Comparison of ENCODE assay signal across 25 mouse cellular contexts in the genomic region with DNA sequence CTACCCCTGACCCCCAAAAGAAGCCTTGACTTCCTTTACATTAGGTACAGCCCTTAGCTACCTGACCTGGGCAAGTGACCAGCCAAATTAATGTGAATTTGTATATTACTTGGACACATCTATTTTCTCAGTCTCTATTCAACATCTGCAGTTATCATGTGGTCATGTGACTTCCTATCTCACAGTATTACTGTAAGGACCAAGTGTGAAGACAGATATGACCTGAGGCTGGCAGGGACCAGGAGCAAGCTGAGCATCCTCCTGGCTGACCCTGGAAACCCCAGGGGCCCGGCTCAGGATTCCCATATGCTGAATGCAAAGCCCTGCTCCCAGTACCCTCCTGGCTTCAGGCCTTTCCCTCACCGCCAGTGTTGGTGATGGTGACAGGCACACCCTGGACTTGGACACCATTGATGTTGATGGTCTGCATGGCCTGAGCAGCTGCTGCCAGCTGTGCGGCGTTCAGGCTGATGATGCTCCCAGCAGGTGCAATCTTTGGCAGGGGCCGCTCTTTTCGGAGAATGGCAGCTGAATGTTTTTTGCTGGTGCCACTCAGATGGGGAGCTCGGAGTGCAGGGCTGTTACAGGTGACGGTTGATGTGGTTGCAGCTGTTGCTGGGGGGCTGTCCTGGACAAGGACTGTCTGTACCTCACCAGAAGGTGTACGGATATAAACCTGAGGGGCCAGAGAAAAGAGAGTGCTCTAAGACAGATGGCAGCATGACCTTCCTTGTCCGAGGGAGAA. TPM values are rescaled to one million over a fixed set of nuclear protein-coding genes. Genes with fewer than 3 reads are reported as not detected.
DNase-seq lines count a peak whose midpoint lies in the region; ATAC-seq and TF ChIP-seq lines count a peak whose summit lies in the region.
"Had no signal": no experiment of that assay in that cellular context is flagged by ENCODE, and none has a peak within 500 bp of the region (broad histone marks: within the 10 kb centered on the region; RNA-seq: fewer than 3 reads in every experiment).

No protein-coding gene starts in this region.

- peaks cover 98% of the 10 kb centered on the region for H3K36me3 ChIP-seq in G1E (replicated peaks)
- peaks cover 95% of the 10 kb centered on the region for H3K36me3 ChIP-seq in liver, postnatal 0 days (replicated peaks; ENCODE audit: insufficient read depth, low read length)
- H3K36me3 ChIP-seq in midbrain, embryonic 15.5 days (replicated peaks): peaks cover 53% of the 10 kb centered on the region
- peaks cover 94% of the 10 kb centered on the region for H3K36me3 ChIP-seq in forebrain, embryonic 12.5 days (replicated peaks)

- no peak overlapping the region for H3K9ac ChIP-seq in liver, postnatal 0 days (replicated peaks)
- no peak overlapping the region for H3K9ac ChIP-seq in midbrain, embryonic 15.5 days
- H3K9ac ChIP-seq in forebrain, embryonic 12.5 days: no peak overlapping the region
- H3K9ac ChIP-seq: forebrain, embryonic 15.5 days; hindbrain, embryonic 14.5 days; intestine, embryonic 15.5 days; limb, embryonic 12.5 days; lung, embryonic 15.5 days had no signal

- peak overlapping the region; percentile 10; the same call in 1 of the 2 replicates for H3K4me3 ChIP-seq in G1E (ENCODE audit: low read depth, low read length)
- no peak overlapping the region for H3K4me3 ChIP-seq in liver, postnatal 0 days (ENCODE audit: low read depth, low read length)
- H3K4me3 ChIP-seq in midbrain, embryonic 15.5 days: no peak overlapping the region
- H3K4me3 ChIP-seq in forebrain, embryonic 12.5 days (replicated peaks): no peak overlapping the region
- H3K4me3 ChIP-seq: embryonic facial prominence, embryonic 10.5 days; forebrain, embryonic 15.5 days; intestine, embryonic 15.5 days; limb, embryonic 12.5 days; lung, embryonic 15.5 days had no signal

- H3K27ac ChIP-seq in liver, postnatal 0 days (ENCODE audit: low read depth): peak overlapping the region; percentile 66
- H3K27ac ChIP-seq in midbrain, embryonic 15.5 days: no peak overlapping the region
- no peak overlapping the region for H3K27ac ChIP-seq in forebrain, embryonic 12.5 days
- H3K27ac ChIP-seq: embryonic facial prominence, embryonic 10.5 days; forebrain, embryonic 15.5 days; hindbrain, embryonic 14.5 days; limb, embryonic 12.5 days; lung, embryonic 15.5 days; stomach, postnatal 0 days had no signal

- ATAC-seq in G1E (ENCODE audit: extremely low read depth, insufficient number of reproducible peaks, low FRiP score, poor library complexity, severe bottlenecking): no peak
- peak; percentile 34 for ATAC-seq in erythroblast, adult 5-6 weeks (replicated peaks; ENCODE audit: low FRiP score, poor library complexity, severe bottlenecking)
- ATAC-seq in liver, postnatal 0 days: no peak
- no peak for ATAC-seq in midbrain, embryonic 15.5 days (replicated peaks)
- no peak for ATAC-seq in forebrain, embryonic 12.5 days (ENCODE audit: low FRiP score)
- ATAC-seq: forebrain, embryonic 15.5 days had no signal

- H3K9me3 ChIP-seq in G1E (replicated peaks): no peaks in the 10 kb centered on the region
- no peaks in the 10 kb centered on the region for H3K9me3 ChIP-seq in liver, postnatal 0 days (ENCODE audit: low read length)
- no peaks in the 10 kb centered on the region for H3K9me3 ChIP-seq in midbrain, embryonic 15.5 days
- H3K9me3 ChIP-seq in forebrain, embryonic 12.5 days: no peaks in the 10 kb centered on the region
- H3K9me3 ChIP-seq: embryonic facial prominence, embryonic 10.5 days; forebrain, embryonic 15.5 days; intestine, embryonic 15.5 days; limb, embryonic 12.5 days; lung, embryonic 15.5 days had no signal

- H3K27me3 ChIP-seq in G1E (ENCODE audit: insufficient read depth, low read length): no peaks in the 10 kb centered on the region; the same call in 1 of the 2 replicates
- no peaks in the 10 kb centered on the region for H3K27me3 ChIP-seq in liver, postnatal 0 days (ENCODE audit: insufficient read depth, low read length)
- H3K27me3 ChIP-seq in midbrain, embryonic 15.5 days (replicated peaks): no peaks in the 10 kb centered on the region
- H3K27me3 ChIP-seq in forebrain, embryonic 12.5 days: no peaks in the 10 kb centered on the region
- H3K27me3 ChIP-seq: forebrain, embryonic 15.5 days; intestine, embryonic 15.5 days; limb, embryonic 12.5 days; lung, embryonic 15.5 days had no signal

- peaks cover 93% of the 10 kb centered on the region for H3K4me1 ChIP-seq in G1E (ENCODE audit: insufficient read depth, low read depth, low read length)
- H3K4me1 ChIP-seq in liver, postnatal 0 days (ENCODE audit: insufficient read depth): peaks cover 24% of the 10 kb centered on the region
- no peaks in the 10 kb centered on the region for H3K4me1 ChIP-seq in midbrain, embryonic 15.5 days
- no peaks in the 10 kb centered on the region for H3K4me1 ChIP-seq in forebrain, embryonic 12.5 days
- H3K4me1 ChIP-seq: embryonic facial prominence, embryonic 10.5 days; forebrain, embryonic 15.5 days; intestine, embryonic 15.5 days; limb, embryonic 12.5 days; lung, embryonic 15.5 days had no signal

- no peak for TF ChIP-seq CTCF in G1E (IDR thresholded peaks at IDR 0.05; ENCODE audit: low read depth, low read length)
- no peak for TF ChIP-seq CTCF in liver, postnatal 0 days (IDR thresholded peaks at IDR 0.05; ENCODE audit: low read depth)

- DNase-seq in G1E (ENCODE audit: low spot score): no peak
- no peak for DNase-seq in liver, postnatal 0 days
- peak; percentile 57 to 77 for DNase-seq in thymus, postnatal 36 days
- DNase-seq in right cerebral cortex, postnatal 4 days: no peak
- DNase-seq: adrenal gland, postnatal 36 days; cerebellum, adult 18-20 months; heart, postnatal 10 days; kidney, adult 9 months; kidney, postnatal 36 days; lung, postnatal 4 days; retina, postnatal 1 day had no signal

- TF ChIP-seq EP300 in liver, postnatal 0 days (IDR thresholded peaks at IDR 0.05; ENCODE audit: low read depth): peak; percentile 57; the same call in 1 of the 2 replicates

- H3K4me2 ChIP-seq in liver, postnatal 0 days (ENCODE audit: low read depth, low read length): peak overlapping the region; percentile 26; the same call in 1 of the 2 replicates
- H3K4me2 ChIP-seq in midbrain, embryonic 15.5 days: no peak overlapping the region
- no peak overlapping the region for H3K4me2 ChIP-seq in forebrain, embryonic 12.5 days
- H3K4me2 ChIP-seq: forebrain, embryonic 15.5 days; heart, embryonic 11.5 days; hindbrain, embryonic 14.5 days; intestine, embryonic 15.5 days; limb, embryonic 12.5 days; lung, embryonic 15.5 days had no signal

- 88% methylated on average over 10 of the region's 10 CpGs for WGBS in liver, postnatal 0 days (ENCODE audit: insufficient replicate concordance)
- WGBS in midbrain, embryonic 15.5 days: 92% methylated on average over 10 of the region's 10 CpGs
- WGBS in forebrain, embryonic 12.5 days: 93% methylated on average over 10 of the region's 10 CpGs

RNA-seq across cellular contexts. Expression of gene Pnpo, which starts 13.4 kb away (rescaled TPM):
- 119 and 123 TPM in 2 replicates for total RNA-seq in G1E (2014; fragmentation: Nextera tagmentation)
- 298 and 340 TPM in 2 replicates for total RNA-seq in G1E (2017)
- 64.1 and 97.1 TPM in 2 replicates for polyA plus RNA-seq in G1E (2012)
- 231 and 288 TPM in 2 replicates for total RNA-seq in erythroblast, adult 5-6 weeks (2015; ENCODE audit: low replicate concordance)
- total RNA-seq in erythroblast, adult 5-6 weeks (2017; ENCODE audit: low replicate concordance): 381 and 405 TPM in 2 replicates
- 271 and 273 TPM in 2 replicates for polyA plus RNA-seq in liver, postnatal 0 days (2015; fragmentation: Nextera tagmentation; extraction: Ambion mirVana)
- polyA plus RNA-seq in midbrain, embryonic 15.5 days (2015; fragmentation: Nextera tagmentation; extraction: Ambion mirVana): 28.7 and 29.7 TPM in 2 replicates
- 17.2 and 17.4 TPM in 2 replicates for polyA plus RNA-seq in forebrain, embryonic 12.5 days (2016; fragmentation: Nextera tagmentation; extraction: Ambion mirVana)

RNA-seq across cellular contexts. Expression of gene Sp2, which starts 25.5 kb away (rescaled TPM):
- total RNA-seq in G1E (2014; fragmentation: Nextera tagmentation) (27.9 and 32.3 TPM in 2 replicates), G1E (2017) (0.99 and 1.6 TPM in 2 replicates)
- polyA plus RNA-seq in G1E (2012): 46.6 and 54.6 TPM in 2 replicates
- 16.1 and 17.1 TPM in 2 replicates for total RNA-seq in erythroblast, adult 5-6 weeks (2015; ENCODE audit: low replicate concordance)
- 4.4 and 6.1 TPM in 2 replicates for total RNA-seq in erythroblast, adult 5-6 weeks (2017; ENCODE audit: low replicate concordance)
- 6.8 and 7.1 TPM in 2 replicates for polyA plus RNA-seq in liver, postnatal 0 days (2015; fragmentation: Nextera tagmentation; extraction: Ambion mirVana)
- polyA plus RNA-seq in midbrain, embryonic 15.5 days (2015; fragmentation: Nextera tagmentation; extraction: Ambion mirVana): 16.2 and 17.3 TPM in 2 replicates
- polyA plus RNA-seq in forebrain, embryonic 12.5 days (2016; fragmentation: Nextera tagmentation; extraction: Ambion mirVana): 23.1 and 27.2 TPM in 2 replicates

RNA-seq across cellular contexts. Expression of gene Prr15l, which starts 29.3 kb away (rescaled TPM):
- total RNA-seq in G1E (2014; fragmentation: Nextera tagmentation) (not detected in 2 replicates), G1E (2017) (0.05 and 0.17 TPM in 2 replicates)
- polyA plus RNA-seq in G1E (2012): 0.11 and 0.17 TPM in 2 replicates
- total RNA-seq in erythroblast, adult 5-6 weeks (2015; ENCODE audit: low replicate concordance): not detected in 2 replicates
- 0.94 and 1.3 TPM in 2 replicates for total RNA-seq in erythroblast, adult 5-6 weeks (2017; ENCODE audit: low replicate concordance)
- polyA plus RNA-seq in liver, postnatal 0 days (2015; fragmentation: Nextera tagmentation; extraction: Ambion mirVana): 10.1 and 13.9 TPM in 2 replicates
- polyA plus RNA-seq in midbrain, embryonic 15.5 days (2015; fragmentation: Nextera tagmentation; extraction: Ambion mirVana): 0.17 and 0.30 TPM in 2 replicates
- polyA plus RNA-seq in forebrain, embryonic 12.5 days (2016; fragmentation: Nextera tagmentation; extraction: Ambion mirVana): 0.58 and 0.60 TPM in 2 replicates
- total RNA-seq: common myeloid progenitor, adult 5-6 weeks; gastrocnemius, postnatal 4 days; layer of hippocampus, postnatal 10 days had no signal
- polyA plus RNA-seq: forebrain, embryonic 15.5 days had no signal

RNA-seq across cellular contexts. Expression of gene Cdk5rap3, which starts 40.9 kb away (rescaled TPM):
- total RNA-seq in G1E (2014; fragmentation: Nextera tagmentation) (30.6 and 31.7 TPM in 2 replicates), G1E (2017) (51.3 and 59.3 TPM in 2 replicates)
- polyA plus RNA-seq in G1E (2012): 63.6 TPM in 2 replicates
- total RNA-seq in erythroblast, adult 5-6 weeks (2015; ENCODE audit: low replicate concordance): 6.1 and 8.6 TPM in 2 replicates
- 6.8 and 17.3 TPM in 2 replicates for total RNA-seq in erythroblast, adult 5-6 weeks (2017; ENCODE audit: low replicate concordance)
- 38.3 and 38.4 TPM in 2 replicates for polyA plus RNA-seq in liver, postnatal 0 days (2015; fragmentation: Nextera tagmentation; extraction: Ambion mirVana)
- polyA plus RNA-seq in midbrain, embryonic 15.5 days (2015; fragmentation: Nextera tagmentation; extraction: Ambion mirVana): 88.2 and 91.7 TPM in 2 replicates
- polyA plus RNA-seq in forebrain, embryonic 12.5 days (2016; fragmentation: Nextera tagmentation; extraction: Ambion mirVana): 102 and 106 TPM in 2 replicates

RNA-seq across cellular contexts. Expression of gene Sp6, which starts 56.0 kb away (rescaled TPM):
- total RNA-seq in G1E (2014; fragmentation: Nextera tagmentation): not detected in 2 replicates
- 0.05 and 0.12 TPM in 2 replicates for total RNA-seq in G1E (2017)
- polyA plus RNA-seq in G1E (2012): 0.01 TPM in 1 of 2 replicates, not detected in the other
- not detected in 2 replicates for total RNA-seq in erythroblast, adult 5-6 weeks (2015; ENCODE audit: low replicate concordance)
- not detected in 2 replicates for total RNA-seq in erythroblast, adult 5-6 weeks (2017; ENCODE audit: low replicate concordance)
- polyA plus RNA-seq in liver, postnatal 0 days (2015; fragmentation: Nextera tagmentation; extraction: Ambion mirVana): 0.06 and 0.07 TPM in 2 replicates
- 0.37 TPM in 1 of 2 replicates, not detected in the other for polyA plus RNA-seq in midbrain, embryonic 15.5 days (2015; fragmentation: Nextera tagmentation; extraction: Ambion mirVana)
- 0.26 and 0.51 TPM in 2 replicates for polyA plus RNA-seq in forebrain, embryonic 12.5 days (2016; fragmentation: Nextera tagmentation; extraction: Ambion mirVana)

Comparison
In these comparisons a context has a peak if more than half of its experiments do, and no peak if none do; other contexts are left out.
1. DNase-seq: peak in thymus, postnatal 36 days (2 of 2); none in G1E (single experiment), liver, postnatal 0 days (single experiment) and right cerebral cortex, postnatal 4 days (single experiment).